7 mouse cellular contexts compared by ENCODE assay signal in the genomic region with DNA sequence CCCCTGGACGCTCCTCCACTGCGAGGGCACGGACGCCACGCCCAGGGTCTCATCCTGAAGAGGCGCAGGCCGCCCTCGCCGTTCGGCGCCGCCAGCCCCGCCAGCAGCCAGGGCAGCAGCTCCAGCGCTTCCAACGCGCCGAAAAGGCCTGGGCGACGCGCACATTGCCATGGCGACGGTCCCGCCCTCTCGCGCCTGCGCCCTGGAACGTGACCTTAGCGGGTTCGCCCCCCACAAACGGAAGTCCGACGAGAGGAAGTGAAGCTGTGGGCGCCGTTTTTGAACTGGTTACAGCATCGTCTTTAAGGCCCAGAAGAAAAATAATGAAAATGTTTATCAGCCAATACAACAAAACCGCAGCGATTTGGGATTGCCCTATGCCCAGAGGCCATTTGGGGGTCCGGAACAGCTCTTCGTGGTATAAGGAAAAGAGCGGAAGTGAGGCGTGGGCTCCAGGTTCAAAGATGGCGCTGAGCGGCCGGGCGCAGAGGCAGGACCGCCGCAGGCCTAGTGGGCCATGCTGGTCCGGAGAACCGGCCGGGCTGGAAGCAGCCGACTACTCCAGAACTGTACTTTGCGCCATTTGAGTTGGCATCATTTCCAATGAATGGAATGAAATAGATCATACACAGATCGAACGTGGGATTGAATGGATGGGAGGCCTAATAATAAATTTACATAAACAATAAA. TPM values are rescaled to one million over a fixed set of nuclear protein-coding genes. Genes with fewer than 3 reads are reported as not detected.
DNase-seq lines count a peak whose midpoint lies in the region; ATAC-seq lines count a peak whose summit lies in the region.

A gene (minus strand): TSS at position 183 of the 690 bp plus-strand sequence.

- H3K9ac ChIP-seq in intestine, embryonic 15.5 days, result peak within 1 kb of the TSS; percentile 62

- H3K4me1 ChIP-seq in intestine, embryonic 15.5 days (replicated peaks), result no peaks in the 10 kb centered on the region
- H3K4me1 ChIP-seq in midbrain, embryonic 10.5 days, result peaks cover 10% of the 10 kb centered on the region; the same call in 1 of the 2 replicates

- intact Hi-C loops in left cerebral cortex, postnatal 25 days (cut with DNase I), result loop anchor here (2.0 kb wide), 1 partner anchor 18 kb away; no protein-coding TSS in a partner anchor

- peak; percentile 98 for ATAC-seq in intestine, embryonic 15.5 days

- peak within 1 kb of the TSS; percentile 65 for H3K4me3 ChIP-seq in intestine, embryonic 15.5 days (replicated peaks)
- H3K4me3 ChIP-seq in midbrain, embryonic 10.5 days, result peak within 1 kb of the TSS; percentile 66

- peak within 1 kb of the TSS; percentile 64 for H3K4me2 ChIP-seq in intestine, embryonic 15.5 days (replicated peaks)

- no peaks in the 10 kb centered on the region for H3K36me3 ChIP-seq in intestine, embryonic 15.5 days
- peaks cover 11% of the 10 kb centered on the region for H3K36me3 ChIP-seq in midbrain, embryonic 10.5 days

- H3K9me3 ChIP-seq in intestine, embryonic 15.5 days, result no peaks in the 10 kb centered on the region
- no peaks in the 10 kb centered on the region for H3K9me3 ChIP-seq in midbrain, embryonic 10.5 days (replicated peaks)

- peak; percentile 98 to 99 for DNase-seq in adrenal gland, adult (ENCODE audit: inconsistent age in 2 of 2, low spot score in 1 of 2)
- peak; percentile 98 for DNase-seq in embryo, embryonic 10.5 days (ENCODE audit: low spot score)
- peak; percentile 96 for DNase-seq in gastrocnemius, postnatal 25 days
- peak; percentile 98 to 99 for DNase-seq in left cerebral cortex, postnatal 25 days (ENCODE audit: low spot score in 2 of 2)
- peak; percentile 99 for DNase-seq in midbrain, embryonic 10.5 days (ENCODE audit: low spot score)
- peak; percentile 98 for DNase-seq in right cerebral cortex, postnatal 4 days

- under 1% methylated on average over 54 of the region's 54 CpGs for WGBS in intestine, embryonic 15.5 days
- under 1% methylated on average over 54 of the region's 54 CpGs for WGBS in midbrain, embryonic 10.5 days

- H3K27me3 ChIP-seq in intestine, embryonic 15.5 days (replicated peaks), result no peaks in the 10 kb centered on the region
- peaks cover 4% of the 10 kb centered on the region; the same call in 1 of the 2 replicates for H3K27me3 ChIP-seq in midbrain, embryonic 10.5 days (ENCODE audit: low read depth, poor library complexity, severe bottlenecking)

- H3K27ac ChIP-seq in intestine, embryonic 15.5 days, result peak within 1 kb of the TSS; percentile 85
- H3K27ac ChIP-seq in midbrain, embryonic 10.5 days (replicated peaks), result peak within 1 kb of the TSS; percentile 98

RNA-seq across cellular contexts. Expression of the gene that starts here (rescaled TPM):
- total RNA-seq in gastrocnemius, postnatal 25 days (2021), result 1 to 10 TPM; 3.3 to 3.4 TPM
- polyA plus RNA-seq in intestine, embryonic 15.5 days (2015; fragmentation: Nextera tagmentation; extraction: Ambion mirVana), result 20.9 and 24.7 TPM in 2 replicates
- total RNA-seq in left cerebral cortex, postnatal 25 days (2021), result 10 to 100 TPM; 37.4 to 37.9 TPM
- 26.6 and 30.5 TPM in 2 replicates for polyA plus RNA-seq in midbrain, embryonic 10.5 days (2016; fragmentation: Nextera tagmentation; extraction: Ambion mirVana)

Comparison
In these comparisons a context has a peak if more than half of its experiments do, and no peak if none do; other contexts are left out.
1. Peak in every context shown above with its lines: DNase-seq, ATAC-seq, H3K4me3 ChIP-seq and H3K27ac ChIP-seq.
2. RNA of the gene that starts here (total RNA-seq): 37.4 to 37.9 TPM in left cerebral cortex, postnatal 25 days; 3.3 to 3.4 TPM in gastrocnemius, postnatal 25 days; every median in the first group is over 4 times any median in the second.